Mouse (Mus musculus) hindbrain, embryonic 12.5 days (tissue): ENCODE measurements at regions not wholly inside any gene's neighbourhood (a gene's known extent, or its start where the extent isn't known, plus 50 kb on each side); places are given as distances from the start of the nearest gene placed in this dataset.

ENCODE experiments used
- ATAC-seq: fragments of 200-750 bp; cut with Nextera tagmentation; 2 replicates; pipeline ENCODE4 v1.8.0; 2017; ENCODE audit warnings: moderate TSS enrichment; ENCODE audit not compliant: low FRiP score
- H3K27ac ChIP-seq: fragments of 300-500 bp; sonication (generic); 2 replicates; pipeline ENCODE4 v1.5.1; 2016; ENCODE audit warnings: mild to moderate bottlenecking
- H3K27me3 ChIP-seq: fragments of 300-500 bp; sonication (generic); 2 replicates; pipeline ENCODE4 v1.6.1; 2016; ENCODE audit warnings: mild to moderate bottlenecking
- H3K36me3 ChIP-seq: fragments of 300-500 bp; sonication (generic); 2 replicates; pipeline ENCODE4 v1.6.1; 2016; ENCODE audit warnings: mild to moderate bottlenecking
- H3K4me1 ChIP-seq: fragments of 300-500 bp; sonication (generic); 2 replicates; pipeline ENCODE4 v1.6.1; 2016
- H3K4me2 ChIP-seq: fragments of 300-500 bp; sonication (generic); replicated peaks from 2 replicates; pipeline ENCODE4 v1.6.1; 2016; ENCODE audit warnings: mild to moderate bottlenecking
- H3K4me3 ChIP-seq: fragments of 300-500 bp; sonication (generic); 2 replicates; pipeline ENCODE4 v1.5.1; 2016; ENCODE audit warnings: mild to moderate bottlenecking
- H3K9ac ChIP-seq: fragments of 300-500 bp; sonication (generic); 2 replicates; pipeline ENCODE4 v1.6.1; 2016; ENCODE audit warnings: mild to moderate bottlenecking, moderate library complexity
- H3K9me3 ChIP-seq: fragments of 300-500 bp; sonication (generic); replicated peaks from 2 replicates; pipeline ENCODE4 v1.6.1; 2016; ENCODE audit warnings: mild to moderate bottlenecking
- WGBS: fragments of 180-500 bp; shearing (Covaris S2); methylation state at CpG from one replicate; pipeline ENCODE4 v1.1.7; 2016; 5-methylcytosine and 5-hydroxymethylcytosine counted together

GRCm38 (mm10) chr7:74944421-74945098, 364.5 kb downstream of the Sv2b start:
- Histone ChIP-seq H3K4me3 (no peak overlapping the region), H3K36me3 (no peaks in the 10 kb centered on the region), H3K9ac (no peak overlapping the region), H3K4me1 (no peaks in the 10 kb centered on the region), H3K9me3 (no peaks in the 10 kb centered on the region), H3K4me2 (no peak overlapping the region), H3K27me3 (no peaks in the 10 kb centered on the region), H3K27ac (no peak overlapping the region)
- WGBS: 81% methylated on average over 5 of the region's 5 CpGs
- ATAC-seq: no peak

- H3K27me3 ChIP-seq: no peaks in the 10 kb centered on the region
- WGBS: 81% methylated on average over 4 of the region's 4 CpGs
- no peak overlapping the region for H3K9ac ChIP-seq
- H3K27ac ChIP-seq: no peak overlapping the region
- ATAC-seq: no peak
- no peaks in the 10 kb centered on the region for H3K36me3 ChIP-seq
- no peak overlapping the region for H3K4me3 ChIP-seq
- H3K4me2 ChIP-seq: no peak overlapping the region
- H3K4me1 ChIP-seq: no peaks in the 10 kb centered on the region
- H3K9me3 ChIP-seq: no peaks in the 10 kb centered on the region
Measured at GRCm38 (mm10) chr7:74942917-74943316, 366.1 kb downstream of the Sv2b start.

GRCm38 (mm10) chr7:74942146-74942545, 366.9 kb downstream of the Sv2b start:
- Histone ChIP-seq H3K9ac (no peak overlapping the region), H3K4me2 (no peak overlapping the region), H3K27ac (no peak overlapping the region), H3K36me3 (no peaks in the 10 kb centered on the region), H3K27me3 (no peaks in the 10 kb centered on the region), H3K4me3 (no peak overlapping the region), H3K4me1 (no peaks in the 10 kb centered on the region), H3K9me3 (no peaks in the 10 kb centered on the region)
- no peak for ATAC-seq
- 71% methylated on average over 3 of the region's 3 CpGs for WGBS

- H3K27me3 ChIP-seq: no peaks in the 10 kb centered on the region
- no peak overlapping the region for H3K9ac ChIP-seq
- no peak overlapping the region for H3K4me3 ChIP-seq
- no peak overlapping the region for H3K4me2 ChIP-seq
- 0 out of 2 replicates have a peak, but pooled peaks cover 4% of the 10 kb centered on the region for H3K4me1 ChIP-seq
- H3K36me3 ChIP-seq: no peaks in the 10 kb centered on the region
- WGBS: 57% methylated on average over 8 of the region's 8 CpGs
- no peaks in the 10 kb centered on the region for H3K9me3 ChIP-seq
- no peak overlapping the region for H3K27ac ChIP-seq
- no peak for ATAC-seq
Measured at GRCm38 (mm10) chr7:74929142-74929829, 374.7 kb upstream of the Slco3a1 start.

- 77% methylated on average over 6 of the region's 6 CpGs for WGBS
- Histone ChIP-seq H3K27me3 (no peaks in the 10 kb centered on the region), H3K4me2 (no peak overlapping the region), H3K36me3 (no peaks in the 10 kb centered on the region), H3K27ac (no peak overlapping the region), H3K4me1 (0 out of 2 replicates have a peak, but pooled peaks cover 4% of the 10 kb centered on the region), H3K4me3 (no peak overlapping the region), H3K9ac (no peak overlapping the region), H3K9me3 (no peaks in the 10 kb centered on the region)
- no peak for ATAC-seq
Measured at GRCm38 (mm10) chr7:74928226-74928927, 373.8 kb upstream of the Slco3a1 start.

GRCm38 (mm10) chr7:74926729-74927128, 372.1 kb upstream of the Slco3a1 start:
- Histone ChIP-seq H3K4me3 (no peak overlapping the region), H3K4me1 (0 out of 2 replicates have a peak, but pooled peaks cover 4% of the 10 kb centered on the region), H3K27ac (no peak overlapping the region), H3K36me3 (no peaks in the 10 kb centered on the region), H3K4me2 (no peak overlapping the region), H3K9me3 (no peaks in the 10 kb centered on the region), H3K27me3 (no peaks in the 10 kb centered on the region), H3K9ac (no peak overlapping the region)
- 70% methylated on average over 2 of the region's 2 CpGs for WGBS
- ATAC-seq: no peak

GRCm38 (mm10) chr7:74924156-74924555, 369.6 kb upstream of the Slco3a1 start:
- WGBS: 94% methylated on average over 1 of the region's 1 CpGs
- H3K4me2 ChIP-seq: no peak overlapping the region

GRCm38 (mm10) chr7:74908311-74908962, 353.9 kb upstream of the Slco3a1 start:
- H3K27me3 ChIP-seq: no peaks in the 10 kb centered on the region
- ATAC-seq: no peak
- no peak overlapping the region for H3K4me3 ChIP-seq
- H3K9me3 ChIP-seq: no peaks in the 10 kb centered on the region
- WGBS: 68% methylated on average over 3 of the region's 3 CpGs
- H3K27ac ChIP-seq: no peak overlapping the region
- no peak overlapping the region for H3K9ac ChIP-seq
- no peaks in the 10 kb centered on the region for H3K4me1 ChIP-seq
- H3K4me2 ChIP-seq: no peak overlapping the region
- H3K36me3 ChIP-seq: no peaks in the 10 kb centered on the region

More at GRCm38 (mm10) chr7:74924156-74924555, 369.6 kb upstream of the Slco3a1 start:
- Histone ChIP-seq H3K9me3 (no peaks in the 10 kb centered on the region), H3K4me1 (0 out of 2 replicates have a peak, but pooled peaks cover 2% of the 10 kb centered on the region), H3K27me3 (no peaks in the 10 kb centered on the region), H3K36me3 (no peaks in the 10 kb centered on the region), H3K27ac (no peak overlapping the region), H3K4me3 (no peak overlapping the region), H3K9ac (no peak overlapping the region)
- ATAC-seq: no peak

- no peak overlapping the region for H3K27ac ChIP-seq
- H3K4me3 ChIP-seq: no peak overlapping the region
- H3K4me1 ChIP-seq: no peaks in the 10 kb centered on the region
- WGBS: 83% methylated on average over 1 of the region's 1 CpGs
- no peak overlapping the region for H3K9ac ChIP-seq
- H3K27me3 ChIP-seq: no peaks in the 10 kb centered on the region
- ATAC-seq: no peak
- no peaks in the 10 kb centered on the region for H3K9me3 ChIP-seq
- H3K4me2 ChIP-seq: no peak overlapping the region
- no peaks in the 10 kb centered on the region for H3K36me3 ChIP-seq
Measured at GRCm38 (mm10) chr7:74907391-74907790, 352.8 kb upstream of the Slco3a1 start.

- 87% methylated on average over 3 of the region's 3 CpGs for WGBS
- Histone ChIP-seq H3K4me1 (no peaks in the 10 kb centered on the region), H3K36me3 (no peaks in the 10 kb centered on the region), H3K27ac (no peak overlapping the region), H3K27me3 (no peaks in the 10 kb centered on the region), H3K4me2 (no peak overlapping the region), H3K9me3 (no peaks in the 10 kb centered on the region), H3K9ac (no peak overlapping the region), H3K4me3 (no peak overlapping the region)
- no peak for ATAC-seq
Measured at GRCm38 (mm10) chr7:74877466-74877865, 322.9 kb upstream of the Slco3a1 start.

GRCm38 (mm10) chr7:74876667-74877066, 322.1 kb upstream of the Slco3a1 start:
- H3K9me3 ChIP-seq: no peaks in the 10 kb centered on the region
- ATAC-seq: no peak
- no peak overlapping the region for H3K4me3 ChIP-seq
- no peaks in the 10 kb centered on the region for H3K36me3 ChIP-seq
- H3K27me3 ChIP-seq: no peaks in the 10 kb centered on the region
- H3K27ac ChIP-seq: no peak overlapping the region
- no peak overlapping the region for H3K4me2 ChIP-seq
- no peaks in the 10 kb centered on the region for H3K4me1 ChIP-seq
- no peak overlapping the region for H3K9ac ChIP-seq
- 74% methylated on average over 4 of the region's 4 CpGs for WGBS

- Histone ChIP-seq H3K4me3 (no peak overlapping the region), H3K9ac (no peak overlapping the region), H3K27me3 (no peaks in the 10 kb centered on the region), H3K36me3 (no peaks in the 10 kb centered on the region), H3K4me1 (no peaks in the 10 kb centered on the region), H3K4me2 (no peak overlapping the region), H3K9me3 (no peaks in the 10 kb centered on the region), H3K27ac (no peak overlapping the region)
- WGBS: 93% methylated on average over 1 of the region's 1 CpGs
- ATAC-seq: no peak
Measured at GRCm38 (mm10) chr7:74870250-74870649, 315.7 kb upstream of the Slco3a1 start.
